ENCODE assay signal across 13 mouse cellular contexts in genomic region chr2:105586782-105587181, GRCm38 (mm10).
DNase-seq lines count a peak whose midpoint lies in the region; ATAC-seq lines count a peak whose summit lies in the region.
"Had no signal": no experiment of that assay in that cellular context is flagged by ENCODE, and none has a peak within 500 bp of the region (broad histone marks: within the 10 kb centered on the region; RNA-seq: fewer than 3 reads in every experiment).

No protein-coding gene starts in this region.

- ATAC-seq in limb, embryonic 11.5 days (ENCODE audit: insufficient number of reproducible peaks, low FRiP score, low TSS enrichment, low read depth): 0 out of 2 replicates have a peak, but pooled peaks have one; percentile 39
- 0 out of 2 replicates have a peak, but pooled peaks have one; percentile 51 for ATAC-seq in forebrain, embryonic 15.5 days (replicated peaks)
- peak; percentile 79 for ATAC-seq in neural tube, embryonic 13.5 days (ENCODE audit: low read depth)

- H3K4me3 ChIP-seq in limb, embryonic 11.5 days (ENCODE audit: low read depth, low read length): no peak overlapping the region
- no peak overlapping the region for H3K4me3 ChIP-seq in limb, embryonic 10.5 days
- H3K4me3 ChIP-seq in forebrain, embryonic 15.5 days: no peak overlapping the region
- H3K4me3 ChIP-seq in neural tube, embryonic 13.5 days: no peak overlapping the region
- H3K4me3 ChIP-seq: megakaryocyte, embryonic 14.5 days had no signal

- no peaks in the 10 kb centered on the region for H3K27me3 ChIP-seq in limb, embryonic 11.5 days (ENCODE audit: control insufficient read depth, insufficient read depth, low read length)
- no peaks in the 10 kb centered on the region for H3K27me3 ChIP-seq in limb, embryonic 10.5 days (ENCODE audit: low read depth, poor library complexity, severe bottlenecking)
- no peaks in the 10 kb centered on the region for H3K27me3 ChIP-seq in forebrain, embryonic 15.5 days
- H3K27me3 ChIP-seq in neural tube, embryonic 13.5 days: 0 out of 2 replicates have a peak, but pooled peaks cover 5% of the 10 kb centered on the region
- H3K27me3 ChIP-seq: megakaryocyte, embryonic 14.5 days had no signal

- H3K27ac ChIP-seq in limb, embryonic 11.5 days (replicated peaks; ENCODE audit: low read depth, low read length): no peak overlapping the region
- H3K27ac ChIP-seq in limb, embryonic 10.5 days: no peak overlapping the region
- H3K27ac ChIP-seq in forebrain, embryonic 15.5 days (replicated peaks): no peak overlapping the region
- H3K27ac ChIP-seq in neural tube, embryonic 13.5 days (replicated peaks): 0 out of 2 replicates have a peak overlapping the region, but pooled peaks have one; percentile 9

- WGBS in limb, embryonic 11.5 days: 49% methylated on average over 2 of the region's 2 CpGs
- 80% methylated on average over 2 of the region's 2 CpGs for WGBS in limb, embryonic 10.5 days
- 5% methylated on average over 2 of the region's 2 CpGs for WGBS in forebrain, embryonic 15.5 days
- WGBS in neural tube, embryonic 13.5 days: 18% methylated on average over 2 of the region's 2 CpGs

- peak; percentile 13 for DNase-seq in embryo, embryonic 10.5 days (ENCODE audit: low spot score)
- DNase-seq in embryo, embryonic 9.5 days (ENCODE audit: extremely low spot score): no peak
- no peak for DNase-seq in limb, embryonic 11.5 days (ENCODE audit: low spot score)
- no peak for DNase-seq in limb, embryonic 10.5 days (ENCODE audit: low spot score)
- no peak for DNase-seq in left cerebral cortex, adult 8-10 months (ENCODE audit: low spot score in 2 of 2)
- DNase-seq in T-cell, adult 2 months (ENCODE audit: low spot score): no peak
- DNase-seq: adrenal gland, adult 2 months; gastrocnemius, postnatal 36 days; kidney, adult 9 months; spleen, adult 18-20 months had no signal

- no peaks in the 10 kb centered on the region for H3K36me3 ChIP-seq in limb, embryonic 11.5 days (ENCODE audit: control insufficient read depth, insufficient read depth, low read length)
- no peaks in the 10 kb centered on the region for H3K36me3 ChIP-seq in limb, embryonic 10.5 days
- H3K36me3 ChIP-seq in forebrain, embryonic 15.5 days: no peaks in the 10 kb centered on the region
- no peaks in the 10 kb centered on the region for H3K36me3 ChIP-seq in neural tube, embryonic 13.5 days

- H3K4me1 ChIP-seq in limb, embryonic 11.5 days (ENCODE audit: control insufficient read depth, insufficient read depth, low read length): no peaks in the 10 kb centered on the region
- H3K4me1 ChIP-seq in limb, embryonic 10.5 days: no peaks in the 10 kb centered on the region
- peaks cover 4% of the 10 kb centered on the region; the same call in 1 of the 2 replicates for H3K4me1 ChIP-seq in forebrain, embryonic 15.5 days
- peaks cover 10% of the 10 kb centered on the region for H3K4me1 ChIP-seq in neural tube, embryonic 13.5 days (replicated peaks)
- H3K4me1 ChIP-seq: megakaryocyte, embryonic 14.5 days had no signal

- H3K9me3 ChIP-seq in limb, embryonic 11.5 days (ENCODE audit: control insufficient read depth, low read length): no peaks in the 10 kb centered on the region
- H3K9me3 ChIP-seq in limb, embryonic 10.5 days (replicated peaks): no peaks in the 10 kb centered on the region
- H3K9me3 ChIP-seq in forebrain, embryonic 15.5 days: no peaks in the 10 kb centered on the region
- H3K9me3 ChIP-seq in neural tube, embryonic 13.5 days: 0 out of 2 replicates have a peak, but pooled peaks cover 4% of the 10 kb centered on the region

- no peak overlapping the region for H3K4me2 ChIP-seq in limb, embryonic 11.5 days (ENCODE audit: low read depth, severe bottlenecking)
- H3K4me2 ChIP-seq in forebrain, embryonic 15.5 days (replicated peaks): no peak overlapping the region
- no peak overlapping the region for H3K4me2 ChIP-seq in neural tube, embryonic 13.5 days

- no peak overlapping the region for H3K9ac ChIP-seq in limb, embryonic 11.5 days (ENCODE audit: low read length)
- no peak overlapping the region for H3K9ac ChIP-seq in forebrain, embryonic 15.5 days (replicated peaks)
- no peak overlapping the region for H3K9ac ChIP-seq in neural tube, embryonic 13.5 days
